Mouse (Mus musculus): ENCODE results near the gene Olfr1336.
A peak's percentile ranks its signal among the peaks of the same experiment; 100 is the strongest.
"Not testable (repeated sequence)": the region's sequence is repeated elsewhere in the genome, so short reads cannot be mapped to it uniquely, and the experiment has no call there.

Olfr1336 gene

GRCm38 (mm10) chr7:6455868-6456267 lies at the start of gene Olfr1336:
TSS of gene Olfr1336 (plus strand) at chr7:6456168.
- DNase-seq (ENCODE audit: low spot score in 2 of 2) = no peak

GRCm38 (mm10) chr7:6410043-6410442 lies 45.9 kb upstream of the Olfr1336 start, which contains the start of gene Gm20715:
TSS of gene Gm20715 (plus strand) at chr7:6410277.
- DNase-seq (ENCODE audit: low spot score in 2 of 2) = peak; percentile 65 to 72

GRCm38 (mm10) chr7:6414626-6415441 lies 41.1 kb upstream of the Olfr1336 start:
- DNase-seq (ENCODE audit: low spot score in 2 of 2) = no peak

DNA sequence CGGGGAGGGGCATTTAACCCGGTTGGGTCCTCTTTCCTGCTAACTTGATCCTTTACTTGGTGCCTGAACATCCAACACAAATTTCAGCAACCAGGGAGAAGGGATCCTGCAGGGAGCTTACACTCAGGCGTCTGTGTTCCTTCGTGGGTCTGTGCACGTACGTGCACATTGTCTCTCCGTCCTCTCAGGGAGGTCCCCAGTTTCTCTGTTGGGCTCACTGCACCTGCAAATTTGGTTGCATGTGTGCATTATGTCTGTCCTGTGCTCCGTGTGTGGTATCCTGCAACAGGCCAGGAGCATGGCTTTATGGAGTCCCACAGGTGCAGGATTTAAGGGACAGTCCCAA lies 40.6 kb upstream of the Olfr1336 start:
- DNase-seq (ENCODE audit: low spot score in 2 of 2) = no peak

DNA sequence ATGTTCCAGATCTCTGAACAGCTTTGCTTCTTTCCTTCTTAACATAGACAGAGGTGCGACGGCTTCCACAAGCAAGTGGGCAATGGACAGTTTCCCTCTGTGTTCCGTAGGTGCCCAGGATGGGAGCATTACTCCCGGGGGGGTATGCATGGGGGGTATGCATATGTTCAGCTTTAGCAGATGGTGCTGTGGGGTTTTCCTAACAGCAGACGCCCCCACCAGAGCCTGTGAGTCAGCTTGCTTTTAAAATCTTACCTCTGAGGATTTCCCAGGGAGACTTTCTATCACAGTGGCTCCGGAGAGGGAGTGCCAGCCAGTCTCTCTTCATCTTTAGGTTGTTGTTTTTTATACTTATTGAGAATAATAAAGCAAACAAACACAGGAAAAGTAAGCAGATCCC lies 36.1 kb upstream of the Olfr1336 start:
- no peak for DNase-seq (ENCODE audit: low spot score in 2 of 2)

DNA sequence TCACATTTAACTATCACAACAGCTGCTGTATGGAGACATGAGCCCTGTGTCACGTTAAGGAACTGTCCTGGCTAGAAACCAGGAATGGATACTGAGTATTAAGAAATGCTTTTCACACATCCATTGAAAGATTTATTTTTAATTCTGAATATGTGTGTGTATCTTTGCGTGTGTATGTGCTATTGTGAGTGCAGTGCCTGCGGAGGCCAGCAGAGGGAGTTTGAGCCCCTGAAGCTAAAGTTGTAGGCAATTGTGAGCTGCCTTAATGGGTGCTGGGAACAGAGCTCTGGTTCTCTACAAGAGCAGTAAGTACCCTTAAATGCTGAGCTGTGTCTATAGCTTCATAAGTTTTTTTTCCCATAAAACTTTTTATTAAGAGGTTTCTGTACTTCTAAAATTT lies 26.6 kb upstream of the Olfr1336 start:
- no peak for DNase-seq (ENCODE audit: low spot score in 2 of 2)

DNA sequence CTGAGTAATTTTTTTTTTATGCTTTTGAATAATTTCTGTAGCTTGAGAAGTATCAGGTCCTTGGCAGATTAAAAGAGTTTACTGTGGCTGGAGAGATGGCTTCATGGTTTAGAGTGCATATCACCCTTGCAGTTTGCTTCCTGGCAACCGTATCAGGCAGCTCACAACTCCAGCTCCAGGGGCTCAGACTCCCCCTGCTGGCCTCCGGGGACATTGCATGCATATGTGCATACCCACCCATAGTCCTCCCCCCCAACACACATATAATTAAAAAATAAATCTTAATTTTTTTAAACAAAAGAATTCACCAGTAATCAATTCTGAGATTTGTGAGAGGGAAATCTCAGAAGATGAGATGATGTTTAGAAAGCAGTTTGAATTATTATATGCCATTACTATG lies 25.6 kb upstream of the Olfr1336 start:
- DNase-seq (ENCODE audit: low spot score in 2 of 2) = peak in 1 of 2 experiments; percentile 11

- DNase-seq (ENCODE audit: low spot score in 2 of 2) = no peak
These were observed 17.6 kb upstream of the Olfr1336 start, which contains the start of gene Olfr1344 for GRCm38 (mm10) chr7:6438388-6438787. TSS of gene Olfr1344 (plus strand) at chr7:6438688.

- DNase-seq (ENCODE audit: low spot score in 2 of 2) = no peak
These were observed 14.8 kb upstream of the Olfr1336 start for GRCm38 (mm10) chr7:6441173-6441572.

DNA sequence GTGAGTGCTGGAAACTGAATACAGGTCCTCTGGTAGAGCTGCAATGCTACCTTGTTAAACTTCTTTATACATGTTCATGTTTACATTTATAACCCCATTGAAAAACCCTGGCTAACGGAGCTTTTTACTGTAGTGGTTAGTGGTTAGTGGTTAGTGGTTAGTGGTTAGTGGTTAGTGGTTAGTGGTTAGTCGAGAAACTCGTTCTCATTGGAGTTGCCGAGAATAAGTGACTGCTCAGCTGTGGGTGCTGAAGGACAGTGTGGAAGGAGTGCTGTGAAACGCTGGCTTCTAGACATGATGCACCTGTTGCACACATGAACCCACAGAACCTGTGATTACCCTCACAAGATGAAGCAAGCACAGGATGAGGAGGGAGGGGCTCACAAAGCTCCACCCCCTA lies 8.2 kb upstream of the Olfr1336 start:
- DNase-seq (ENCODE audit: low spot score in 2 of 2) = no peak

DNA sequence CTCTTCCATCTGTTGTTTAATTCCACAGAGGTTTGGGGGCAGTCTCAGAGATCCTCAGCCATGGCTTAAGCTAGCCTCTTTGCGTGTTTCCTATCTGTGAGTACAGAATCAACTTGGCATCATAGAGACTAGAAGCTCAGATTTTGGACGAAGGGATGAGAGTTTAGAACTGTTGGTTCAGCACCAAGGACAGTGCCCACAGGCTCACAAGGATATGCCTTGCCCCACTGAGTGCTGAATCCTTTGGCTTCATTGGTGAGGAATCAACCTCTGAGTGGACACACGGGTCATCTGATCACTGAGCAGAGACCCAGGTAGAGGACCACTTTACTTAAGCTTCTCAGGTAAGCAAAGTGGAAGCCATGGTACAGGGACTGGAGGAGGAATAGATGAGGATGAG lies 431 bp downstream of the Olfr1336 start:
- DNase-seq (ENCODE audit: low spot score in 2 of 2) = no peak

GRCm38 (mm10) chr7:6466951-6467350 lies 11.0 kb downstream of the Olfr1336 start, which contains the start of gene Olfr1346:
TSS of gene Olfr1346 (plus strand) at chr7:6467101.
- no peak for DNase-seq (ENCODE audit: low spot score in 2 of 2)

DNA sequence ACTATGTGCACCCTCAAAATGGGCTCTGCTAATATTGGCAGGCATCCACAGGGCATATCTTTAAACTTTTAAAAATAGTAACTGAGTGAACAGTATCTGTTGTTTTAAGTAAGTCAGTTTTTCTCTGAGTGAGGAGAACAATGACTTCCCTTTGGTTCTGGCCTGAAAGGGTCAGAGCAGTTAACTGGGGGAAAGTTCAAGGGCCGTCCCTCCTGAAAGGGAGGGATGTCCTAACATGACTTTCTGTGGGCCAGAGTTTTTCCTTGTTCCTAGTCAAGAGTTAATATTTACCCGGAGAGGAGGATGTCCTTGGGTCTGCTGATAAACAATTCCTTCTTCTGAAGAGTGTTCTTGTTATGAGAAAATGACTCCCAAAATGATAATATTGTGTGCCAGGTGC lies 21.7 kb downstream of the Olfr1336 start:
- not testable (repeated sequence) for DNase-seq (ENCODE audit: low spot score in 2 of 2)

GRCm38 (mm10) chr7:6486841-6487240 lies 30.9 kb downstream of the Olfr1336 start, which contains the start of gene Olfr5:
TSS of gene Olfr5 (minus strand) at chr7:6486941.
- no peak for DNase-seq (ENCODE audit: low spot score in 2 of 2)

DNA sequence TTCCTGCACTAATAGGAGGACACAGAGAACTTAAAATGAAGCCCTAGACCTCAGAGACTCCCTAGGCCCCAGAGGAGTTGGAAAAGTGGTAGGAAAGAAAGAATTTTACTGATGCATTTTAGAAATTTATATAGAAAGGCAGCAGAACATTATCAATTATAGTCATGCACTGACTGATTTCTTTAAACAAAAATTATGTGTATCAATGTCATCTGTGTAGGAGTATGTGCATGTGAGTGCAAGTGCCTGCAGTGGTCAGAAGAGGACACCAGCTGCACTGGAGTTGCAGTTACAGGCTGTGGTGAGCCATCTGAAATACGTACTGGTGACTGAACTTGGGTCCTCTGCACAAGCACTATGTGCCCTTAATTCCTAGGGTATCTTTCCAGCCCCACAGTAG lies 43.7 kb downstream of the Olfr1336 start, which contains the start of gene Olfr1347:
TSS of gene Olfr1347 (minus strand) at position 101 of the 400 bp plus-strand sequence.
- no peak for DNase-seq (ENCODE audit: low spot score in 2 of 2)

DNA sequence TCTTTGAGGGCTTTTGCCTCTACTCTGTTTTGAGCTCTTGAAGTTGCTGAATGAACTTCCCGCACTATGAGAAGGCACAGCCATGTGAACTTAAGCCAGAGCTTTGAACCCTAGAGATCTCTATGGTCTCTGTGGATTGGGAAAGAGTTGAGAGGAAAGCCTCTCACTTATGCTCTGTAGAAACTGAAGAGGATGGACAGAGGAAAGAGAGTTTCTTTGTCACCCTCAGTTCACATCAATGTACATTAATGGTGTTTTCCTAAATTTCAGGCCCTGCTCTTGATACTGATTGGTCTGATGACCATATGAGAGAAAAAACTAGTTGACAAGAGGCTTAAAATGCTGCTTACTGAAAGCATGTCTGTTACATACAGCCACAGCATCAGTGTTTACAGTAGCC lies 52.7 kb downstream of the Olfr1336 start, which contains the start of gene Olfr1348:
TSS of gene Olfr1348 (minus strand) at position 101 of the 400 bp plus-strand sequence.
- DNase-seq (ENCODE audit: low spot score in 2 of 2) = no peak
